Comparison of ENCODE assay signal across 9 mouse cellular contexts in the genomic region with DNA sequence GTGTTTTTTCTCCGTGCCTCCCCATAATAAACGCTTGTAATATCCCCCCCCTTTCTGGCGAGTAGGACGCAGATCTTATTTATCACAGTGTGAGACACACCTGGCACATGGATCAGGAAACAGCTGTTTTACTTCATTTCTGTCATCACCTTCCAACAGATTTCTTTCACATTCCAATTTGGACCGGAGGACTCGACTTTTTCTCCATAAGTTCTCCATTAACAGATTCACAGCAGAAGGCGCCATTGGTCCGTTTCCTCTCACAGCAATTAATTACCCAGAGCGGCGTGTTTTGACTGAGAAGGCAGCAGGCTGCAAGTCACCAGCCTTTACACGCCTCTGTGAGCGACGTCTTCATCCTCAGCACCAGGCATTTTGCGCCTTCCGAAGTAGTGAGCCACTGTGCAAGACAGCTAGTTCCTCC.
DNase-seq lines count a peak whose midpoint lies in the region; ATAC-seq and TF ChIP-seq lines count a peak whose summit lies in the region.
"Had no signal": no experiment of that assay in that cellular context is flagged by ENCODE, and none has a peak within 500 bp of the region (broad histone marks: within the 10 kb centered on the region; RNA-seq: fewer than 3 reads in every experiment).

No protein-coding gene starts in this region.

- TF ChIP-seq POLR2A in heart, adult 2 months (IDR thresholded peaks at IDR 0.05; ENCODE audit: insufficient read depth, low read depth, low read length) = no peak

- peak; percentile 18 to 30 for DNase-seq in heart, adult 2 months
- DNase-seq in NIH3T3 (ENCODE audit: low read depth) = peak; percentile 17
- peak; percentile 75 for DNase-seq in embryonic facial prominence, embryonic 14.5 days (ENCODE audit: low spot score)
- peak; percentile 68 for DNase-seq in kidney, postnatal 0 days (ENCODE audit: low spot score)
- DNase-seq in layer of hippocampus, adult 9-10 months (ENCODE audit: low spot score) = no peak
- DNase-seq in liver, postnatal 0 days = no peak
- DNase-seq: lung, postnatal 14 days had no signal

- no peak for ATAC-seq in heart, embryonic 11.5 days (replicated peaks; ENCODE audit: insufficient number of reproducible peaks, low FRiP score, low TSS enrichment)
- no peak; the same call in 1 of the 2 replicates for ATAC-seq in embryonic facial prominence, embryonic 14.5 days (ENCODE audit: low read depth)
- peak; percentile 75; the same call in 1 of the 2 replicates for ATAC-seq in kidney, postnatal 0 days (replicated peaks; ENCODE audit: low FRiP score, low read depth)
- no peak for ATAC-seq in intestine, postnatal 0 days
- ATAC-seq in liver, postnatal 0 days = no peak

- no peaks in the 10 kb centered on the region for H3K4me1 ChIP-seq in heart, adult 2 months (ENCODE audit: control insufficient read depth, insufficient read depth, low read length)
- H3K4me1 ChIP-seq in heart, embryonic 11.5 days (ENCODE audit: control insufficient read depth, insufficient read depth, low read length) = no peaks in the 10 kb centered on the region; the same call in 1 of the 2 replicates
- H3K4me1 ChIP-seq in embryonic facial prominence, embryonic 14.5 days (ENCODE audit: control insufficient read depth, insufficient read depth, low read length) = peaks cover 16% of the 10 kb centered on the region; the same call in 1 of the 2 replicates
- no peaks in the 10 kb centered on the region for H3K4me1 ChIP-seq in kidney, postnatal 0 days (replicated peaks; ENCODE audit: insufficient read depth, low read length)
- no peaks in the 10 kb centered on the region for H3K4me1 ChIP-seq in intestine, postnatal 0 days (replicated peaks; ENCODE audit: control insufficient read depth, insufficient read depth, low read length)
- H3K4me1 ChIP-seq in liver, postnatal 0 days (ENCODE audit: insufficient read depth) = no peaks in the 10 kb centered on the region

- no peak for TF ChIP-seq CTCF in heart, adult 2 months (IDR thresholded peaks at IDR 0.05)
- no peak for TF ChIP-seq CTCF in kidney, postnatal 0 days (IDR thresholded peaks at IDR 0.05; ENCODE audit: low read depth)
- no peak for TF ChIP-seq CTCF in intestine, postnatal 0 days (IDR thresholded peaks at IDR 0.05; ENCODE audit: low read depth)
- no peak for TF ChIP-seq CTCF in liver, postnatal 0 days (IDR thresholded peaks at IDR 0.05; ENCODE audit: low read depth)

- H3K9ac ChIP-seq in heart, adult 2 months (ENCODE audit: low read depth, low read length) = no peak overlapping the region
- no peak overlapping the region for H3K9ac ChIP-seq in heart, embryonic 11.5 days (ENCODE audit: low read depth, low read length)
- H3K9ac ChIP-seq in embryonic facial prominence, embryonic 14.5 days (ENCODE audit: low read depth, low read length) = no peak overlapping the region
- H3K9ac ChIP-seq in kidney, postnatal 0 days (ENCODE audit: low read depth, low read length) = no peak overlapping the region
- no peak overlapping the region for H3K9ac ChIP-seq in intestine, postnatal 0 days (ENCODE audit: low read depth, low read length)
- H3K9ac ChIP-seq in liver, postnatal 0 days (replicated peaks) = no peak overlapping the region

- intact Hi-C loops in heart, adult 2 months (cut with DNase I) = no loop called here

- no peak overlapping the region; the same call in 1 of the 2 replicates for H3K4me2 ChIP-seq in heart, embryonic 11.5 days
- H3K4me2 ChIP-seq in embryonic facial prominence, embryonic 14.5 days (ENCODE audit: low read depth, low read length) = peak overlapping the region; percentile 18; the same call in 1 of the 2 replicates
- peak overlapping the region; percentile 47 for H3K4me2 ChIP-seq in kidney, postnatal 0 days (ENCODE audit: low read length)
- H3K4me2 ChIP-seq in intestine, postnatal 0 days (replicated peaks; ENCODE audit: low read depth) = no peak overlapping the region
- no peak overlapping the region for H3K4me2 ChIP-seq in liver, postnatal 0 days (ENCODE audit: low read depth, low read length)

- no peaks in the 10 kb centered on the region for H3K36me3 ChIP-seq in heart, adult 2 months (ENCODE audit: control insufficient read depth, insufficient read depth, low read length)
- H3K36me3 ChIP-seq in heart, embryonic 11.5 days (ENCODE audit: control insufficient read depth, insufficient read depth, low read length) = no peaks in the 10 kb centered on the region
- H3K36me3 ChIP-seq in embryonic facial prominence, embryonic 14.5 days (ENCODE audit: control insufficient read depth, insufficient read depth, low read length) = no peaks in the 10 kb centered on the region
- H3K36me3 ChIP-seq in kidney, postnatal 0 days (ENCODE audit: insufficient read depth, low read length) = no peaks in the 10 kb centered on the region
- H3K36me3 ChIP-seq in intestine, postnatal 0 days (ENCODE audit: control insufficient read depth, insufficient read depth) = no peaks in the 10 kb centered on the region
- no peaks in the 10 kb centered on the region for H3K36me3 ChIP-seq in liver, postnatal 0 days (replicated peaks; ENCODE audit: insufficient read depth, low read length)

- H3K4me3 ChIP-seq in heart, adult 2 months = no peak overlapping the region
- H3K4me3 ChIP-seq in heart, embryonic 11.5 days (ENCODE audit: low read depth, low read length) = no peak overlapping the region
- H3K4me3 ChIP-seq in embryonic facial prominence, embryonic 14.5 days (ENCODE audit: low read depth, low read length) = no peak overlapping the region
- 0 out of 2 replicates have a peak overlapping the region, but pooled peaks have one; percentile 9 for H3K4me3 ChIP-seq in kidney, postnatal 0 days (replicated peaks; ENCODE audit: low read depth, low read length)
- no peak overlapping the region for H3K4me3 ChIP-seq in intestine, postnatal 0 days (ENCODE audit: low read depth, low read length)
- H3K4me3 ChIP-seq in liver, postnatal 0 days (ENCODE audit: low read depth, low read length) = no peak overlapping the region

- TF ChIP-seq EP300 in heart, adult 2 months (IDR thresholded peaks at IDR 0.05; ENCODE audit: insufficient read depth, low read depth, low read length) = no peak
- TF ChIP-seq EP300 in liver, postnatal 0 days (IDR thresholded peaks at IDR 0.05; ENCODE audit: low read depth) = no peak

- H3K27me3 ChIP-seq in heart, adult 2 months (ENCODE audit: control insufficient read depth, insufficient read depth, low read length) = no peaks in the 10 kb centered on the region
- peaks cover 27% of the 10 kb centered on the region; the same call in 1 of the 2 replicates for H3K27me3 ChIP-seq in heart, embryonic 11.5 days (ENCODE audit: control insufficient read depth, insufficient read depth, low read length)
- no peaks in the 10 kb centered on the region for H3K27me3 ChIP-seq in embryonic facial prominence, embryonic 14.5 days (replicated peaks; ENCODE audit: control insufficient read depth, insufficient read depth, low read length)
- H3K27me3 ChIP-seq in kidney, postnatal 0 days (ENCODE audit: insufficient read depth, low read length) = no peaks in the 10 kb centered on the region
- H3K27me3 ChIP-seq in intestine, postnatal 0 days (replicated peaks; ENCODE audit: control insufficient read depth, insufficient read depth, low read length) = no peaks in the 10 kb centered on the region
- no peaks in the 10 kb centered on the region for H3K27me3 ChIP-seq in liver, postnatal 0 days (ENCODE audit: insufficient read depth, low read length)

- no peaks in the 10 kb centered on the region for H3K9me3 ChIP-seq in heart, embryonic 11.5 days (replicated peaks; ENCODE audit: control insufficient read depth, low read length)
- H3K9me3 ChIP-seq in embryonic facial prominence, embryonic 14.5 days (ENCODE audit: control insufficient read depth, low read length) = no peaks in the 10 kb centered on the region
- H3K9me3 ChIP-seq in kidney, postnatal 0 days (replicated peaks; ENCODE audit: low read length) = no peaks in the 10 kb centered on the region
- no peaks in the 10 kb centered on the region for H3K9me3 ChIP-seq in intestine, postnatal 0 days (ENCODE audit: control insufficient read depth)
- H3K9me3 ChIP-seq in liver, postnatal 0 days (ENCODE audit: low read length) = no peaks in the 10 kb centered on the region

- H3K79me2 ChIP-seq in heart, adult 2 months (replicated peaks; ENCODE audit: control insufficient read depth, insufficient read depth, low read length) = no peaks in the 10 kb centered on the region

- 63% methylated on average over 15 of the region's 15 CpGs for WGBS in heart, adult 2 months
- 64% methylated on average over 15 of the region's 15 CpGs for WGBS in heart, embryonic 11.5 days (ENCODE audit: insufficient replicate concordance)
- 53% methylated on average over 15 of the region's 15 CpGs for WGBS in embryonic facial prominence, embryonic 14.5 days
- WGBS in kidney, postnatal 0 days = 22% methylated on average over 15 of the region's 15 CpGs
- 69% methylated on average over 15 of the region's 15 CpGs for WGBS in intestine, postnatal 0 days
- 74% methylated on average over 15 of the region's 15 CpGs for WGBS in liver, postnatal 0 days (ENCODE audit: insufficient replicate concordance)

- no peak overlapping the region for H3K27ac ChIP-seq in heart, adult 2 months
- H3K27ac ChIP-seq in heart, embryonic 11.5 days (ENCODE audit: low read depth, low read length) = no peak overlapping the region
- H3K27ac ChIP-seq in embryonic facial prominence, embryonic 14.5 days (replicated peaks; ENCODE audit: low read depth, low read length) = no peak overlapping the region
- H3K27ac ChIP-seq in kidney, postnatal 0 days = no peak overlapping the region
- H3K27ac ChIP-seq in intestine, postnatal 0 days (ENCODE audit: low read depth, low read length) = no peak overlapping the region
- H3K27ac ChIP-seq in liver, postnatal 0 days (ENCODE audit: low read depth) = no peak overlapping the region

Comparison
In these comparisons a context has a peak if more than half of its experiments do, and no peak if none do; other contexts are left out.
1. DNase-seq: peak in heart, adult 2 months (2 of 2), NIH3T3 (single experiment), embryonic facial prominence, embryonic 14.5 days (single experiment) and kidney, postnatal 0 days (single experiment); none in layer of hippocampus, adult 9-10 months (single experiment) and liver, postnatal 0 days (single experiment).
2. H3K4me2 ChIP-seq: peak in embryonic facial prominence, embryonic 14.5 days (single experiment) and kidney, postnatal 0 days (single experiment); none in heart, embryonic 11.5 days (single experiment), intestine, postnatal 0 days (single experiment) and liver, postnatal 0 days (single experiment).